Mouse (Mus musculus) spleen, adult 2 months (tissue): ENCODE results near the gene Irgq. TPM values are rescaled to one million over a fixed set of nuclear protein-coding genes. Genes with fewer than 3 reads are reported as not detected.
A peak's percentile ranks its signal among the peaks of the same experiment; 100 is the strongest.

ENCODE experiments used
- DNase-seq, 2 experiments: peaks; one replicate each; pipeline versions ENCODE4 v3.0.0 to v3.0.0-alpha.2; 2012 to 2021; ENCODE audit warnings: low spot score in 2 of 2, low read depth in 1 of 2
- H3K27ac ChIP-seq: fragments of 200-500 bp; 2 replicates; pipeline ENCODE4 v1.5.1; 2012; ENCODE audit warnings: low read length, inconsistent platforms; ENCODE audit not compliant: insufficient read depth
- H3K27me3 ChIP-seq: fragments of 200-500 bp; 2 replicates; pipeline ENCODE4 v1.6.1; 2012; ENCODE audit warnings: mild to moderate bottlenecking, moderate library complexity, low read length, inconsistent platforms; ENCODE audit not compliant: control insufficient read depth, insufficient read depth
- H3K36me3 ChIP-seq: fragments of 200-500 bp; 2 replicates; pipeline ENCODE4 v1.6.1; 2012; ENCODE audit warnings: mild to moderate bottlenecking, low read length, inconsistent platforms; ENCODE audit not compliant: control insufficient read depth, insufficient read depth
- H3K4me1 ChIP-seq: fragments of 200-500 bp; 2 replicates; pipeline ENCODE4 v1.6.1; 2011; ENCODE audit warnings: inconsistent platforms; ENCODE audit not compliant: control insufficient read depth, insufficient read depth, insufficient read length
- H3K4me3 ChIP-seq: fragments of 200-500 bp; 2 replicates; pipeline ENCODE4 v1.5.1; 2011; ENCODE audit warnings: mild to moderate bottlenecking, inconsistent platforms; ENCODE audit not compliant: insufficient read depth, insufficient read length; ENCODE audit errors: extremely low read depth
- CTCF ChIP-seq: fragments of 200-500 bp; IDR thresholded peaks from 2 replicates; pipeline ENCODE4 v1.5.1; 2011; ENCODE audit warnings: mild to moderate bottlenecking, inconsistent platforms; ENCODE audit not compliant: insufficient read depth, insufficient read length, insufficient replicate concordance; ENCODE audit errors: extremely low read depth
- POLR2A ChIP-seq: fragments of 200-500 bp; IDR thresholded peaks from 2 replicates; pipeline ENCODE4 v1.6.1; 2011; ENCODE audit warnings: low read depth, low read length, inconsistent platforms
- WGBS: fragments of 180-500 bp; shearing (Covaris S2); methylation state at CpG from one replicate; pipeline ENCODE4 v1.1.7; 2018; 5-methylcytosine and 5-hydroxymethylcytosine counted together
- polyA plus RNA-seq: library from polyadenylated mRNA; depleted of rRNA; stranded (reverse); fragments of >200 nt; gene quantifications from 2 replicates; pipeline ENCODE4 v1.2.3, GENCODE M21; 2012

The Irgq gene
- polyA plus RNA-seq, 1 experiment: 11.2 TPM

DNA sequence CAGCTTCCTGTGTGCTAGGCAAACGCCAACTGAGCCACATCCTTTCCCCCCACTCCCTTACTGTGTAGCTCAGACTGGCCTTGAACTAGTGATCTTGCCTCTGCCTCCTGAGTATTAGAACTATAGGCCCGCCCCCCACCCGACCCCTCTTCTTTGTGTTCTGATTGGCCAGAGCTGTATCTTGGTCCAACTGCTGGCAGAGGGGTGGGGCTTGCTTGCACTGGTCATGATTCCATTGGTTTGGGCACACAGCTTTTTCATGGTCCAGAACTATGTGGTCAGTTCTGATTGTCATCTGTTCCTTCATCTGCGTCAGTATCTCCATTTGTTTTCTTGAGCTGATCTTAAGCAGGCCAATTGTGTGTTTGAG is 33.3 kb downstream of the Irgq start:
- peaks cover 9% of the 10 kb centered on the region; the same call in 1 of the 2 replicates for H3K4me1 ChIP-seq
- H3K36me3 ChIP-seq: peaks cover 18% of the 10 kb centered on the region
- H3K27me3 ChIP-seq: no peaks in the 10 kb centered on the region
- no peak for DNase-seq
- TF ChIP-seq CTCF (no peak), POLR2A (no peak)
- H3K4me3 ChIP-seq: no peak overlapping the region
- H3K27ac ChIP-seq: no peak overlapping the region
- 79% methylated on average over 4 of the region's 4 CpGs for WGBS

DNA sequence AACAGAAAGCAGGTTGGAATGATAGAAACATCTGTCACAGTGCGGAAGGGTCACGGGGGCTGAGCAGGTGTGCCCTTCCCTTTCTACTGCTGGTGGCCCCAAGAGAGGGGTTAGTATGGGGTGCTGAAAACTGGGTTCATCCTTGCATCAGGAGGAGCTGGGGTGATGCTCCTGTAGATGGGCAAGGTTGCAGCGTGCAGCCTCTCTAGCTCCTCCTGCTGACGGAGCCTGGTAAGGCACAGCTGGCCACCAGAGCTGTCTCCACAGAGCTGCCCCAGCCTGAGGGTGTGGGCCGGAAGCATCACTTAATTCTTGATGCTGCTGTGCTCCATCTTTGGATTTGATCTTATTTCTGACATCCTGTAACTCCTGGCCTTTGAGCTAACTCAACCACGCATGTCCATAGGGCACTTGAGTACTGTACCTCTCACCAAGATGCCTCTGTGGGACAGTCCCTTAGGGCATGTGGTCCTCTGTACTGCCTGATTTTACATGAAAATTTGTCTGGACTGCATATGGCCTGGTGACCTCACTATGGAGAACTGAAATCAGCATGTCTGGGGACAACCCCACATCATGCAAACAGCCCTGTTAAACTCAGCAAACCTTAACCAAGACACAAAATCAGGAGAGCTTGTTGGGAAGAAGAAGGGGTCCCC is 34.2 kb downstream of the Irgq start:
- Histone ChIP-seq H3K4me1 (peaks cover 9% of the 10 kb centered on the region; the same call in 1 of the 2 replicates), H3K4me3 (no peak overlapping the region), H3K36me3 (peaks cover 17% of the 10 kb centered on the region), H3K27ac (peak overlapping the region; percentile 23), H3K27me3 (no peaks in the 10 kb centered on the region)
- DNase-seq: peak; percentile 62 to 85
- TF ChIP-seq CTCF: peak; percentile 93
- no peak for TF ChIP-seq POLR2A
- WGBS: 41% methylated on average over 6 of the region's 6 CpGs

DNA sequence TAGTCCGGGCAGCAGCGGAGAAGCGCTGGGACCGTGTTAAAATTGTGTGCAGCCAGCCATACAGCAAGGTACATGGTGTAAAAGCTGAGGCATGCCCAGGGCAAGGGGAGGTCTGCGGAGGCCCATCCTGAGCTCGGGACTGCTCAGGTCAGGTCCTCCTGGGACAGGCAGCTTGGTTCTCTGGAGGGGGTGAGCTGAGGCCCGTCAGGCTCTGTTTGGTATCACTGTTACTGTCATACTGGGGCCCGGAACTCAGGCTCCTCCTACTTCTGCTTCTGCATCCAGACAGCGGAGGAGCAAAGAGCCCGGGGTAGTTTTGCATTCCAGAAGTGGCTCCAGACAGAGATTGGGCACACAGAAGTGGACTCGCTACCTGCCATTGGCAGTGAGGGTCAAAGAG is 35.1 kb downstream of the Irgq start:
- TF ChIP-seq POLR2A: no peak
- H3K27me3 ChIP-seq: no peaks in the 10 kb centered on the region
- H3K4me1 ChIP-seq: peaks cover 9% of the 10 kb centered on the region; the same call in 1 of the 2 replicates
- WGBS: 80% methylated on average over 11 of the region's 11 CpGs
- H3K4me3 ChIP-seq: no peak overlapping the region
- peaks cover 17% of the 10 kb centered on the region for H3K36me3 ChIP-seq
- peak overlapping the region; percentile 16; the same call in 1 of the 2 replicates for H3K27ac ChIP-seq
- no peak for DNase-seq

DNA sequence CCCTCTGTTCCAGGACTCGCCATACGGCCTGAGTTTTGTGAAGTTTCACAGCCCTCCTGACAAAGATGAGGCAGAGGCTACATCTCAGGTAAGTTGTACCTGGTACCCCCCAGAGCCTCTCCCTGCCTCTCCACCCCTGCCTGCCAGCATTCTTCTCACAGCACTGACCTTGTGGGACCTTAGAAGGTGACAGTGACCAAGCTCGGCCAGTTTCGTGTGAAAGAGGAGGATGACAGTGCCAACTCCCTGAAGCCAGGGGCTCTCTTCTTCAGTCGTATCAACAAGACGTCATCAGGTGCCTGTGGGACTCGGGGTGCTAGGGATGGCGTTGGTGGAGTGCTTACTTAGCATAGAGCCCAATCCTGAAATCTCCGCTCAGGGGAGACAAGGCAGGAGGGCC is 35.7 kb downstream of the Irgq start:
- H3K4me1 ChIP-seq: peaks cover 10% of the 10 kb centered on the region; the same call in 1 of the 2 replicates
- WGBS: 94% methylated on average over 9 of the region's 9 CpGs
- TF ChIP-seq POLR2A (no peak), CTCF (no peak)
- no peak overlapping the region for H3K4me3 ChIP-seq
- no peak for DNase-seq
- H3K27me3 ChIP-seq: no peaks in the 10 kb centered on the region
- H3K27ac ChIP-seq: no peak overlapping the region
- H3K36me3 ChIP-seq: peaks cover 17% of the 10 kb centered on the region

DNA sequence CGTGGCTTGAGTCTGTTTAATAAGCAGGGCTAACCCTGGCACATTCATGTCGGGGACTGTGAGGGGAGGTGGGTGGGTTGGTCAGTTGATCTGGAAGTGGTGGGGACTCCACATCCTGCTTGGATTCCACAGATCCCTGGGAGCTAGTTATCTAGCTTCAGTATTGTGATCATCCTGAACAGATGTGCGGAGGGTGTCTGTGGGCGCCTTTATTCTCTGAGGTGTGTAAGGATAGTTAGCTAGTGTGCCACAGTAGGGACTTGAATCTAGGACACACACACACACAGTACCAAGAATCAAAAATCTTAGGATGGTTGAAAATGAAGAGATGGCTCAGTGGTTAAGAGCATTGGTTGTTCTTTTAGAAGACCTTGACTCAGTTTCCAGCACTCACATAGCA is 38.0 kb downstream of the Irgq start:
- Histone ChIP-seq H3K4me1 (peaks cover 9% of the 10 kb centered on the region; the same call in 1 of the 2 replicates), H3K4me3 (no peak overlapping the region), H3K27ac (no peak overlapping the region), H3K36me3 (peaks cover 17% of the 10 kb centered on the region), H3K27me3 (no peaks in the 10 kb centered on the region)
- DNase-seq: no peak
- WGBS: 88% methylated on average over 4 of the region's 4 CpGs
- TF ChIP-seq POLR2A: no peak
- no peak for TF ChIP-seq CTCF

DNA sequence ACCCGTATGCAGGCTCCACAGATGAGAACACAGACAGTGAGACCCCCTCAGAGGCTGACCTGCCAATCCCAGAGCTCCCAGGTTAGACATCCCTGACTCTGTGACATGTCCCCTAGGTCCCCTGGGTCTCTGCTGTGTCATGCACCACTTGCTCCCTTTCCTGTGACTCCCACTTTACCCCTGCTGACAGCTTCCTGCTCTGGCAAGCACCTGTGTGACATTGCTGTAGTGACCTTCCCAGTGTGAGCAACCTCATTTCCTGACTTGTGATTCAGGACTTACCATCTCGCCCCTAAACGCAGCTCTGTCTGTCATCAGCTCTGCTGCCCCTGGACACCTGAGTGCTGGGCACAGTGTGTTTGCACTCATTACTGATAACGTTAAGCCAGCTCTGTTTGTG is 40.6 kb downstream of the Irgq start:
- no peaks in the 10 kb centered on the region for H3K27me3 ChIP-seq
- H3K4me1 ChIP-seq: peaks cover 4% of the 10 kb centered on the region; the same call in 1 of the 2 replicates
- H3K4me3 ChIP-seq: no peak overlapping the region
- 53% methylated on average over 4 of the region's 4 CpGs for WGBS
- TF ChIP-seq POLR2A: no peak
- no peak for TF ChIP-seq CTCF
- peaks cover 17% of the 10 kb centered on the region for H3K36me3 ChIP-seq
- H3K27ac ChIP-seq: no peak overlapping the region
- DNase-seq: no peak

DNA sequence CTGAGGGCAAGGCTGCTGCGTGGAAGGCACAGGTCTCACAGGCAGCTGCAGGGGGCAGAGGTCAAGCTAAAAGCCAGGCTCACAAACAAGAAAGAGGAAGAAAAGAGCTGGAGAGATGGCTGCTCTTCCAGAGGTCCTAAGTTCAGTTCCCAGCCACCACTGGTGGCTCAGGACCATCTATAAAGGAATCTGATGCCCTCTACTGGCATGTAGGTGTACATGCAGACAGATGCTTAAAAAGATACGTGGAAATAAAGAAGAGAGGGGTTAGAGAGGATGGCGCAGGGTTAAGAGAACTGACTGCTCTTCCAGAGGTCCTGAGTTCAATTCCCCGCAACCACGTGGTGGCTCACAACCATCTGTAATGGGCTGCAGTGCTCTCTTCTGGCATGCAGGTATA is 42.0 kb downstream of the Irgq start:
- no peaks in the 10 kb centered on the region for H3K27me3 ChIP-seq
- H3K27ac ChIP-seq: no peak overlapping the region
- 79% methylated on average over 5 of the region's 5 CpGs for WGBS
- peaks cover 4% of the 10 kb centered on the region; the same call in 1 of the 2 replicates for H3K4me1 ChIP-seq
- TF ChIP-seq CTCF (peak; percentile 16; the same call in 1 of the 2 replicates), POLR2A (no peak)
- no peak overlapping the region for H3K4me3 ChIP-seq
- no peak for DNase-seq
- peaks cover 7% of the 10 kb centered on the region for H3K36me3 ChIP-seq
